Mouse (Mus musculus): ENCODE measurements around the gene Iqsec2. TPM values are rescaled to one million over a fixed set of nuclear protein-coding genes. Genes with fewer than 3 reads are reported as not detected.

Iqsec2 gene
- polyA plus RNA-seq (2014; fragmentation: Illumina TruSeq; extraction: RNeasy Lipid Tissue Mini Kit (QIAGEN cat#74804); ENCODE audit: low read depth, low replicate concordance) = 2.2 TPM

GRCm38 (mm10) chrX:152143941-152144741 is at the start of gene Iqsec2:
Iqsec2 (plus strand) TSS chrX:152144268.

DNA sequence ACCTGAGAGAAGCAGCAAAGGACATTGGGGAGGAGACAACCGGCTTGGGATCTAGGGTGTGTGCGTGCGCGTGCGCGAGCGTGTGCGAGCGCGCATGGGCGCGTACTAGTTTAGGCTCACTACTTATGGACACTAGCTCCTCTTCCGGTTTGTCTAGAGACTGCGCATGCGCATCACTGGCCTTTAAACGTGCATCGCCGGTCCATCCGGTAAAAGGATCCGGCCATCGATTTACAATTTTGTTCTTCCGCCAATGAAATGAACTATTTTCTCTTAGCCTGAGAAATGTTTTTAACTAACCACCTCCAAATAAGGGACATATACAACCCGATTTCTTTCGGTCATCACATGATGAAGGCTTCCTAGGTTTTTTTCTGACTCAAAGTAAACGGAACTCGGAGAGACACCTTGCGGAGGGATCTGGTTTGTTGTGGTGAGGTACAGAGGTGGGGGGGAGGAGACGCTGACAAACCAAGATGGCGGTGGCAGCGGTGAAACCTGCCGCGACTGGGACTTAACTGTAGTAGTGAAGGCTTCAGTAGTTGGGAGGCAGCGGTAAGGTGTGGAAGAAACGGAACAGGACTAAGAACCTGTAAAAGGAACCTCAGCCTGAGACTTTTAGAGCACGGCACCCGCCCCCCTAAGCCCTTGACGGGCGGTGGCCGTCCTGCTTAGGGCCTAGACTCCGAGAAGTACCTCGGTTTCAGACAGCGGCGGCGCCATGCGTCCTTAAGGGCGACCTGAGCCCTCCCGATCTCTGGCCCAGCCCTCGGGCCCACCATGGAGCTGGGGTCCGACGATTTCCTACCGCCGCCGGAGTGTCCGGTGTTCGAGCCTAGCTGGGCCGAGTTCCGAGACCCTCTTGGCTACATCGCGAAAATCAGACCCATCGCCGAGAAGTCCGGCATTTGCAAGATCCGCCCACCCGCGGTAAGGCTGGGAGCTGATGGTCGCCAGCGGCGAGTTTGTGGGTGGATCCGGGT is 89.0 kb downstream of the Iqsec2 start, which contains the start of gene Kdm5c:
Gene Kdm5c (plus strand): TSS at position 240 of the 983 bp plus-strand sequence.

Other genes with a start within 250 kb of the Iqsec2 start
- 60.8 TPM for gene Hsd17b10, start 142.4 kb upstream of the Iqsec2 start, polyA plus RNA-seq (2014; fragmentation: Illumina TruSeq; extraction: RNeasy Lipid Tissue Mini Kit (QIAGEN cat#74804); ENCODE audit: low read depth, low replicate concordance)
- gene Ribc1, start 128.0 kb upstream of the Iqsec2 start, polyA plus RNA-seq (2014; fragmentation: Illumina TruSeq; extraction: RNeasy Lipid Tissue Mini Kit (QIAGEN cat#74804); ENCODE audit: low read depth, low replicate concordance) = 2.1 TPM
- gene Smc1a, start 127.8 kb upstream of the Iqsec2 start, polyA plus RNA-seq (2014; fragmentation: Illumina TruSeq; extraction: RNeasy Lipid Tissue Mini Kit (QIAGEN cat#74804); ENCODE audit: low read depth, low replicate concordance) = 65.2 TPM
- 17.4 TPM for gene Kdm5c, start 88.8 kb downstream of the Iqsec2 start, polyA plus RNA-seq (2014; fragmentation: Illumina TruSeq; extraction: RNeasy Lipid Tissue Mini Kit (QIAGEN cat#74804); ENCODE audit: low read depth, low replicate concordance)
- 22.6 TPM for gene Kantr, start 183.2 kb downstream of the Iqsec2 start, polyA plus RNA-seq (2014; fragmentation: Illumina TruSeq; extraction: RNeasy Lipid Tissue Mini Kit (QIAGEN cat#74804); ENCODE audit: low read depth, low replicate concordance)
- 14.0 TPM for gene Tspyl2, start 198.2 kb downstream of the Iqsec2 start, polyA plus RNA-seq (2014; fragmentation: Illumina TruSeq; extraction: RNeasy Lipid Tissue Mini Kit (QIAGEN cat#74804); ENCODE audit: low read depth, low replicate concordance)
- 1.4 TPM for gene Gpr173, start 224.4 kb downstream of the Iqsec2 start, polyA plus RNA-seq (2014; fragmentation: Illumina TruSeq; extraction: RNeasy Lipid Tissue Mini Kit (QIAGEN cat#74804); ENCODE audit: low read depth, low replicate concordance)

All from sigmoid colon, adult 10 weeks (tissue).